Mouse (Mus musculus): ENCODE measurements at regions not wholly inside any gene's neighbourhood (a gene's known extent, or its start where the extent isn't known, plus 50 kb on each side); places are given as distances from the start of the nearest gene placed in this dataset.

GRCm38 (mm10) chr6:102977122-102977521 lies 404.2 kb upstream of the Cntn3 start:
- no peak for DNase-seq

GRCm38 (mm10) chr6:103023326-103023725 lies 450.4 kb upstream of the Cntn3 start:
- DNase-seq, result no peak

GRCm38 (mm10) chr6:103024006-103024405 lies 451.1 kb upstream of the Cntn3 start:
- peak; percentile 27 for DNase-seq

GRCm38 (mm10) chr6:103028150-103028549 lies 455.2 kb upstream of the Cntn3 start:
- no peak for DNase-seq

GRCm38 (mm10) chr6:103033418-103033817 lies 460.5 kb upstream of the Cntn3 start:
- DNase-seq, result no peak

GRCm38 (mm10) chr6:103033919-103034318 lies 461.0 kb upstream of the Cntn3 start:
- DNase-seq, result no peak

- no peak for DNase-seq
Measured at GRCm38 (mm10) chr6:103060591-103060990, 449.8 kb upstream of the Chl1 start.

- no peak for DNase-seq
Measured at GRCm38 (mm10) chr6:103106189-103106588, 404.2 kb upstream of the Chl1 start.

- DNase-seq, result no peak
Measured at GRCm38 (mm10) chr6:103119537-103119936, 390.8 kb upstream of the Chl1 start.

- no peak for DNase-seq
Measured at GRCm38 (mm10) chr6:103140851-103141250, 369.5 kb upstream of the Chl1 start.

- DNase-seq, result no peak
Measured at GRCm38 (mm10) chr6:103177851-103178250, 332.5 kb upstream of the Chl1 start.

- no peak for DNase-seq
Measured at GRCm38 (mm10) chr6:103183355-103183754, 327.0 kb upstream of the Chl1 start.

GRCm38 (mm10) chr6:103196838-103197237 lies 313.5 kb upstream of the Chl1 start:
- no peak for DNase-seq

GRCm38 (mm10) chr6:103201605-103202004 lies 308.8 kb upstream of the Chl1 start:
- DNase-seq, result peak; percentile 2

GRCm38 (mm10) chr6:103209202-103209601 lies 301.2 kb upstream of the Chl1 start:
- DNase-seq, result no peak

GRCm38 (mm10) chr6:103213160-103213559 lies 297.2 kb upstream of the Chl1 start:
- no peak for DNase-seq

GRCm38 (mm10) chr6:103236896-103237295 lies 273.5 kb upstream of the Chl1 start:
- DNase-seq, result no peak

- peak; percentile 50 for DNase-seq
Measured at GRCm38 (mm10) chr6:103268984-103269383, 241.4 kb upstream of the Chl1 start.

- DNase-seq, result no peak
Measured at GRCm38 (mm10) chr6:103272216-103272615, 238.2 kb upstream of the Chl1 start.

- DNase-seq, result no peak
Measured at GRCm38 (mm10) chr6:103275071-103275470, 235.3 kb upstream of the Chl1 start.

- DNase-seq, result peak; percentile 25
Measured at GRCm38 (mm10) chr6:103275476-103275875, 234.9 kb upstream of the Chl1 start.

GRCm38 (mm10) chr6:103296015-103296414 lies 214.4 kb upstream of the Chl1 start:
- DNase-seq, result peak; percentile 10

GRCm38 (mm10) chr6:103306420-103307249 lies 203.8 kb upstream of the Chl1 start:
- peak; percentile 57 for DNase-seq

GRCm38 (mm10) chr6:103307250-103307580 lies 203.2 kb upstream of the Chl1 start:
- no peak for DNase-seq

GRCm38 (mm10) chr6:103312149-103312548 lies 198.2 kb upstream of the Chl1 start:
- no peak for DNase-seq
